In the genomic region with DNA sequence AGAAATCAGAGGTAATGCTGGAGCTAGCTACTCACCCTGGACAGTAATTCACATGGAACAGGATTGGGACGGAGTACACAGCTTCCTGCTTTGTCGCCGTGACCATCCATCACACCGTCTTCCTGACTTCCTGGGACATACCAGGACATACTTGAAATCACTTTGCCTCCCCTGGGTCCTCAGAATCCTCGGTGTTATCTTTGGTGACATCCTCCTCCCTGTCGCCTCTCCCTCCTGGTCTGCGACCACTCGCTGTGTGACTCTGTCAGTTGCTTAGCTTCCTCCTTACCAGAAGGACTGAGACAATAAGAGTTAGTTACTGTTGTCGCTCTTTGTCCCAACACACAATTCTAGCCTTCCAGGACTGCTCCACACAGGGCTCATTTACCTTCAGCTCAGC, we compare ENCODE assay signal across 20 mouse cellular contexts. TPM values are rescaled to one million over a fixed set of nuclear protein-coding genes. Genes with fewer than 3 reads are reported as not detected.
DNase-seq lines count a peak whose midpoint lies in the region; ATAC-seq and TF ChIP-seq lines count a peak whose summit lies in the region.
"Had no signal": no experiment of that assay in that cellular context is flagged by ENCODE, and none has a peak within 500 bp of the region (broad histone marks: within the 10 kb centered on the region; RNA-seq: fewer than 3 reads in every experiment).

No protein-coding gene starts in this region.

- TF ChIP-seq EP300 in liver, postnatal 0 days (IDR thresholded peaks at IDR 0.05; ENCODE audit: low read depth), result no peak

- DNase-seq in midbrain, embryonic 11.5 days (ENCODE audit: low spot score, missing footprints), result peak; percentile 45
- DNase-seq in c-Kit-negative CD71-positive TER-119-positive erythroid progenitor cells, embryonic 14.5 days (ENCODE audit: low read depth, low spot score), result peak; percentile 52
- peak; percentile 69 for DNase-seq in liver
- DNase-seq in liver, postnatal 0 days, result no peak
- DNase-seq in kidney, postnatal 36 days, result no peak
- DNase-seq: adrenal gland, postnatal 14 days; cerebellum, adult 18-20 months; cerebellum, postnatal 25 days; embryo, embryonic 11 days; gastrocnemius, postnatal 25 days; thymus, postnatal 25 days had no signal

- no peak for TF ChIP-seq CTCF in liver, postnatal 0 days (IDR thresholded peaks at IDR 0.05; ENCODE audit: low read depth)

- H3K9me3 ChIP-seq in midbrain, embryonic 11.5 days (ENCODE audit: control insufficient read depth, low read length), result no peaks in the 10 kb centered on the region
- H3K9me3 ChIP-seq in midbrain, embryonic 13.5 days, result no peaks in the 10 kb centered on the region
- no peaks in the 10 kb centered on the region for H3K9me3 ChIP-seq in liver, postnatal 0 days (ENCODE audit: low read length)
- H3K9me3 ChIP-seq: forebrain, embryonic 12.5 days; heart, embryonic 10.5 days; intestine, embryonic 15.5 days; limb, embryonic 15.5 days; midbrain, embryonic 10.5 days; neural tube, embryonic 13.5 days had no signal

- no peaks in the 10 kb centered on the region for H3K36me3 ChIP-seq in midbrain, embryonic 11.5 days (ENCODE audit: control insufficient read depth, insufficient read depth, low read length)
- H3K36me3 ChIP-seq in midbrain, embryonic 13.5 days, result no peaks in the 10 kb centered on the region
- no peaks in the 10 kb centered on the region for H3K36me3 ChIP-seq in liver, postnatal 0 days (replicated peaks; ENCODE audit: insufficient read depth, low read length)
- H3K36me3 ChIP-seq: forebrain, embryonic 12.5 days; heart, embryonic 10.5 days; intestine, embryonic 15.5 days; limb, embryonic 15.5 days; midbrain, embryonic 10.5 days; neural tube, embryonic 13.5 days had no signal

- WGBS in midbrain, embryonic 11.5 days, result 83% methylated on average over 9 of the region's 9 CpGs
- 76% methylated on average over 9 of the region's 9 CpGs for WGBS in midbrain, embryonic 13.5 days
- 37% methylated on average over 9 of the region's 9 CpGs for WGBS in liver, postnatal 0 days (ENCODE audit: insufficient replicate concordance)

- no peak overlapping the region; the same call in 1 of the 2 replicates for H3K27ac ChIP-seq in midbrain, embryonic 11.5 days (ENCODE audit: low read depth, low read length)
- H3K27ac ChIP-seq in midbrain, embryonic 13.5 days, result no peak overlapping the region
- peak overlapping the region; percentile 98 for H3K27ac ChIP-seq in liver, postnatal 0 days (ENCODE audit: low read depth)
- H3K27ac ChIP-seq: forebrain, embryonic 12.5 days; hindbrain, embryonic 14.5 days; intestine, embryonic 15.5 days; limb, embryonic 15.5 days; neural tube, embryonic 13.5 days had no signal

- no peak overlapping the region for H3K4me2 ChIP-seq in midbrain, embryonic 11.5 days
- H3K4me2 ChIP-seq in midbrain, embryonic 13.5 days (replicated peaks), result no peak overlapping the region
- H3K4me2 ChIP-seq in liver, postnatal 0 days (ENCODE audit: low read depth, low read length), result peak overlapping the region; percentile 63
- H3K4me2 ChIP-seq: forebrain, embryonic 12.5 days; hindbrain, embryonic 14.5 days; intestine, embryonic 15.5 days; limb, embryonic 15.5 days; neural tube, embryonic 13.5 days had no signal

- H3K4me1 ChIP-seq in midbrain, embryonic 11.5 days (ENCODE audit: control insufficient read depth, insufficient read depth, low read length), result no peaks in the 10 kb centered on the region
- 0 out of 2 replicates have a peak, but pooled peaks cover 9% of the 10 kb centered on the region for H3K4me1 ChIP-seq in midbrain, embryonic 13.5 days (replicated peaks)
- peaks cover 55% of the 10 kb centered on the region for H3K4me1 ChIP-seq in liver, postnatal 0 days (ENCODE audit: insufficient read depth)
- H3K4me1 ChIP-seq: forebrain, embryonic 12.5 days; limb, embryonic 15.5 days; midbrain, embryonic 10.5 days had no signal

- ATAC-seq in midbrain, embryonic 11.5 days (ENCODE audit: low FRiP score), result no peak
- ATAC-seq in midbrain, embryonic 13.5 days, result no peak
- no peak for ATAC-seq in liver, postnatal 0 days
- ATAC-seq in megakaryocyte progenitor cell, adult 5-6 weeks (replicated peaks; ENCODE audit: poor library complexity), result no peak

- no peak overlapping the region for H3K9ac ChIP-seq in midbrain, embryonic 11.5 days (ENCODE audit: low read length)
- no peak overlapping the region for H3K9ac ChIP-seq in midbrain, embryonic 13.5 days (replicated peaks)
- peak overlapping the region; percentile 66; the same call in 1 of the 2 replicates for H3K9ac ChIP-seq in liver, postnatal 0 days (replicated peaks)
- H3K9ac ChIP-seq: forebrain, embryonic 12.5 days; hindbrain, embryonic 14.5 days; intestine, embryonic 15.5 days; limb, embryonic 15.5 days; neural tube, embryonic 13.5 days had no signal

- no peaks in the 10 kb centered on the region for H3K27me3 ChIP-seq in midbrain, embryonic 11.5 days (ENCODE audit: control insufficient read depth, insufficient read depth, low read length)
- peaks cover 5% of the 10 kb centered on the region; the same call in 1 of the 2 replicates for H3K27me3 ChIP-seq in midbrain, embryonic 13.5 days
- H3K27me3 ChIP-seq in liver, postnatal 0 days (ENCODE audit: insufficient read depth, low read length), result no peaks in the 10 kb centered on the region
- H3K27me3 ChIP-seq: intestine, embryonic 15.5 days; limb, embryonic 15.5 days; neural tube, embryonic 13.5 days had no signal

- no peak overlapping the region for H3K4me3 ChIP-seq in midbrain, embryonic 11.5 days (ENCODE audit: low read depth, low read length)
- no peak overlapping the region for H3K4me3 ChIP-seq in midbrain, embryonic 13.5 days (replicated peaks)
- H3K4me3 ChIP-seq in liver, postnatal 0 days (ENCODE audit: low read depth, low read length), result peak overlapping the region; percentile 11; the same call in 1 of the 2 replicates
- H3K4me3 ChIP-seq: forebrain, embryonic 12.5 days; heart, embryonic 10.5 days; intestine, embryonic 15.5 days; limb, embryonic 15.5 days; midbrain, embryonic 10.5 days; neural tube, embryonic 13.5 days had no signal

RNA-seq across cellular contexts. Expression of a gene that starts 9.6 kb away (rescaled TPM):
- polyA plus RNA-seq in midbrain, embryonic 11.5 days (2014; fragmentation: Nextera tagmentation; extraction: Ambion mirVana), result 0.66 and 0.86 TPM in 2 replicates
- polyA plus RNA-seq in midbrain, embryonic 13.5 days (2015; fragmentation: Nextera tagmentation; extraction: Ambion mirVana), result 0.99 and 1.0 TPM in 2 replicates
- polyA plus RNA-seq in liver, postnatal 0 days (2015; fragmentation: Nextera tagmentation; extraction: Ambion mirVana), result 0.32 and 0.61 TPM in 2 replicates
- 0.10 TPM in 1 of 2 replicates, not detected in the other for total RNA-seq in megakaryocyte progenitor cell, adult 5-6 weeks (2015)
- 0.14 TPM in 1 of 2 replicates, not detected in the other for total RNA-seq in megakaryocyte progenitor cell, adult 5-6 weeks (2017)
- total RNA-seq: gastrocnemius, postnatal 25 days had no signal

Comparison
In these comparisons a context has a peak if more than half of its experiments do, and no peak if none do; other contexts are left out.
1. DNase-seq: peak in midbrain, embryonic 11.5 days (single experiment), c-Kit-negative CD71-positive TER-119-positive erythroid progenitor cells, embryonic 14.5 days (single experiment) and liver (single experiment); none in liver, postnatal 0 days (single experiment) and kidney, postnatal 36 days (0 of 2).